Mouse (Mus musculus): ENCODE data around the gene Lactb.

Lactb gene

GRCm38 (mm10) chr9:66978468-66978867, 3.2 kb upstream of the Lactb start:
- DNase-seq (ENCODE audit: low spot score), result no peak

GRCm38 (mm10) chr9:66977982-66978381, 2.7 kb upstream of the Lactb start:
- DNase-seq (ENCODE audit: low spot score), result no peak

GRCm38 (mm10) chr9:66977121-66977520, 1.8 kb upstream of the Lactb start:
- no peak for DNase-seq (ENCODE audit: low spot score)

GRCm38 (mm10) chr9:66974721-66975225, 511 bp downstream of the Lactb start:
- DNase-seq (ENCODE audit: low spot score), result peak; percentile 79

- no peak for DNase-seq (ENCODE audit: low spot score)
Observed at GRCm38 (mm10) chr9:66971116-66971515, 4.2 kb downstream of the Lactb start.

- DNase-seq (ENCODE audit: low spot score), result no peak
Observed at GRCm38 (mm10) chr9:66967492-66967891, 7.8 kb downstream of the Lactb start.

GRCm38 (mm10) chr9:66961478-66961877, 13.8 kb downstream of the Lactb start:
- no peak for DNase-seq (ENCODE audit: low spot score)

GRCm38 (mm10) chr9:66957451-66957850, 17.8 kb downstream of the Lactb start:
- no peak for DNase-seq (ENCODE audit: low spot score)

GRCm38 (mm10) chr9:66952886-66953285, 22.4 kb downstream of the Lactb start:
- DNase-seq (ENCODE audit: low spot score), result no peak

GRCm38 (mm10) chr9:66952321-66952720, 23.0 kb downstream of the Lactb start:
- no peak for DNase-seq (ENCODE audit: low spot score)

GRCm38 (mm10) chr9:66948536-66948935, 26.7 kb downstream of the Lactb start:
- no peak for DNase-seq (ENCODE audit: low spot score)

GRCm38 (mm10) chr9:66945647-66946641, 29.3 kb downstream of the Lactb start, which contains the start of gene Rps27l:
TSS of gene Rps27l (plus strand) at chr9:66946086.
- DNase-seq (ENCODE audit: low spot score), result peak; percentile 92

- DNase-seq (ENCODE audit: low spot score), result no peak
Observed at GRCm38 (mm10) chr9:66945161-66945560, 30.1 kb downstream of the Lactb start.

- peak; percentile 59 for DNase-seq (ENCODE audit: low spot score)
Observed at GRCm38 (mm10) chr9:66938836-66939235, 36.4 kb downstream of the Lactb start.

- no peak for DNase-seq (ENCODE audit: low spot score)
Observed at GRCm38 (mm10) chr9:66937507-66937906, 37.8 kb downstream of the Lactb start.

- DNase-seq (ENCODE audit: low spot score), result no peak
Observed at GRCm38 (mm10) chr9:66933869-66934808, 41.1 kb downstream of the Lactb start.

- DNase-seq (ENCODE audit: low spot score), result no peak
Observed at GRCm38 (mm10) chr9:66930351-66930750, 44.9 kb downstream of the Lactb start.

GRCm38 (mm10) chr9:66927696-66928402, 47.4 kb downstream of the Lactb start:
- DNase-seq (ENCODE audit: low spot score), result no peak

GRCm38 (mm10) chr9:66925853-66926252, 49.4 kb downstream of the Lactb start:
- DNase-seq (ENCODE audit: low spot score), result no peak

GRCm38 (mm10) chr9:66922076-66922475, 53.2 kb downstream of the Lactb start:
- DNase-seq (ENCODE audit: low spot score), result peak; percentile 43

- DNase-seq (ENCODE audit: low spot score), result peak; percentile 50
Observed at GRCm38 (mm10) chr9:66920488-66921279, 54.6 kb downstream of the Lactb start.

Measured in T-cell, adult 2 months (primary cell).